Mouse (Mus musculus) thymus, postnatal 10 days (tissue): Measurements from ENCODE around the gene Jmjd6.

ENCODE experiments used
- DNase-seq, 2 experiments: peaks; one replicate each; pipeline ENCODE4 v3.0.0; 2021; ENCODE audit warnings: low spot score in 2 of 2

Jmjd6 gene

DNA sequence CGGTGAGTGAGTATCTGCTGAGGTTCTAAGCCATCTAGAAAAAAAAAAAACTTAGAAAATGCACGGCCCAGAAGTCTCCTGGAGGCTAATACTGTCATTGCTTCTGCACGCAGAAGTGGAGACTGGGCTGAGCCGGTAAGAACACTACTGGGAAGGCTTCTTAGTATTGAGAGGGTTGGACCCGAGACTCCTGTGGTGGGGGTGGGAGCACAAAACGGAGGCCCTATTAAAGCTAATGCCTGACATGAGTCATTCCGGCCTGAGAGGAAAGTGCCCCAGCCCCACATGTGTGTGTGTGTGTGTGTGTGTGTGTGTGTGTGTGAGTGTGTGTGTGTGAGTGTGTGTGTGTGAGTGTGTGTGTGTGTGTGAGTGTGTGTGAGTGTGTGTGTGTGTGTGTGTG is 36.1 kb downstream of the Jmjd6 start:
- DNase-seq, result no peak

- no peak for DNase-seq
Measured at GRCm38 (mm10) chr11:116806136-116807071, 36.8 kb downstream of the Jmjd6 start.

GRCm38 (mm10) chr11:116802709-116803108 is 40.5 kb downstream of the Jmjd6 start:
- DNase-seq, result no peak

DNA sequence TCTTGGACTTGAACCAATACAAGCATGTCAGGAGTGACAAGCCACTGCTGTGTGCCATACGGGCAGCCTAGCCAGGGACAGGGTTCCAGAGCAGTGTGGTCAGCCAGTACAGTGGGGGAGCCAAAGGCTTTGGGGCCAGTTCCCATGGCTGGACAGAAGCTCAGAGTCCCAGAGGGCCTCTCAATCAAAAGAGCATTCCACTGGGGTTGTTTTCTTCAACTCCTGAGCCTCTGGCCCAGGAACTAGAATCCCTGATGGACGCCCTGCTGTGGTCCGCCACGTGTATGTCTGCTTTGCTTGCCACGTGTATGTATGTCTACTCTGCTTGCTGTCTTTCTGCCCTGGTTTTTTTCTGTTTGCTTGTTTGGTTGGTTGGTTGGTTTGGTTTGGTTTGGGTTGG is 42.1 kb downstream of the Jmjd6 start:
- DNase-seq, result no peak

DNA sequence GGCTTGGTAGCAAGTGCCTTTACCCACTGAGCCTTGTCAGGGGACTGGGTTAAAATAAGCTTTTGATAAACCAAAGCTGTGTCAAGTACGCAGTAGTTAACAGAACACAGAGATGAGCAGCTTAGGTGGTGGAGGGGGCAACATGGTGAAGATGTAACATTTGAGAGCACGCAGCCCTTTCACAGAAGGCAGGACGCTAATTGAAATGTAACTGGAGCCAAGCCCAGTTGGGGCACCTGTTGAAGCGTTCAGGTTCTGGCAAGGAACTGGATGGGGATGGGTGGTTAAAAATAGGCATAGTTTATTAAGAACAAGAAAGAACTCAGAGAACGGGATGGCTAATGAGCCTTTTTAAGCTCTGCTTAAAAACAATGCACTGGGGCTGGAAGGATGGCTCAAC is 43.9 kb downstream of the Jmjd6 start:
- no peak for DNase-seq
